Mouse (Mus musculus) adrenal gland, postnatal 10 days (tissue): ENCODE data around the gene Bglap2. TPM values are rescaled to one million over a fixed set of nuclear protein-coding genes. Genes with fewer than 3 reads are reported as not detected.
A peak's percentile ranks its signal among the peaks of the same experiment; 100 is the strongest.

Source experiments
- DNase-seq: peaks from one replicate; pipeline ENCODE4 v3.0.0; 2021; ENCODE audit warnings: mixed read lengths
- total RNA-seq, 2 experiments: library from RNA; stranded (reverse); gene quantifications; 2 replicates each; pipeline ENCODE4 v1.2.3; 2021

The Bglap2 gene
- total RNA-seq, 2 experiments from 2014 or later, result 24.0 TPM; not detected in 1

- DNase-seq, result no peak
These were observed 39.5 kb downstream of the Bglap2 start for GRCm38 (mm10) chr3:88339006-88339405.

DNA sequence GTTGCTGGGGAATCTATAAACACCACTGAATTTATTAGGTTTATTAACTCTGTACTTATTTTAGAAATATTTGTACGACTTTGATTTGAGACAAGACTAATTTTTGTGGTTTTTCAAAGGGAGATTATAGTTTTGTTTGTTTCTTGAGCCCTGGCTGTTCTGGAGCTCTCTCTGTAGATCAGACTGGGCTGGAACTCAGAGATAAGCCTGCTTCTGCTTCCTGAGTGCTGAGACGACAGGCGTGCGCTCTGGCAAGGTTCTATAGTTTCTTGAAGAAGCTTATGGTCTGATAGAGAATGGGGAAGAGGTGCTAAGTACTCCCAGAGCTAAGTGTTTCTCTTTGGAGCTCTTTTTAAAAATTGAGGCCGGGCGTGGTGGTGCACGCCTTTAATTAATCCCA lies 40.2 kb downstream of the Bglap2 start:
- DNase-seq, result no peak

- DNase-seq, result no peak
These were observed 41.0 kb downstream of the Bglap2 start for GRCm38 (mm10) chr3:88337367-88338020.

- peak; percentile 96 for DNase-seq
These were observed 42.2 kb downstream of the Bglap2 start, which contains the start of the genes Tmem79 and Smg5 for GRCm38 (mm10) chr3:88336058-88337013. Tmem79 (minus strand) TSS chr3:88336148. Smg5 (plus strand) TSS chr3:88336260.

GRCm38 (mm10) chr3:88335436-88336053 lies 43.0 kb downstream of the Bglap2 start:
- DNase-seq, result peak; percentile 60

- DNase-seq, result no peak
These were observed 43.5 kb downstream of the Bglap2 start for GRCm38 (mm10) chr3:88334902-88335435.

- no peak for DNase-seq
These were observed 44.4 kb downstream of the Bglap2 start for GRCm38 (mm10) chr3:88334029-88334658.

- peak; percentile 79 for DNase-seq
These were observed 47.2 kb downstream of the Bglap2 start for GRCm38 (mm10) chr3:88331282-88331681.

DNA sequence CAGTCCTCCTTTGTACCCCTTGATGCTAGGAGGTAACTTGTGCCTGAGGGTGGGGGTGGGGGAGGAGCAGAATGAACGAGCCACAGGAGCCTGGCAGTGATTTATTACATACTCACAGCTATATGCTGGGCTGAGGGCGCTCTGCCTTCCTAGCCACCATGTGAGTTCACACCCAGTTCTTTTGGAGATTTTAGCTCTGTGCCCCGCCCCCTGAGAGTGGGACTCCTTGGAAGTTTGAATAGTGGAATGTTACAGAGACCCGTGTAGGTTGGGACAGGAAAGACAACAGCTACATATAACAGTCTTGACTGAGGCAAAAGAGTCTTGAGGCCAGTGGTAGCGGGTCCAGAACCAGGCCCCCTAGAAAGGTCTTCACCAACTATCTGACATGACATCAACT lies 49.5 kb downstream of the Bglap2 start:
- DNase-seq, result no peak

Other genes with a start within 250 kb of the Bglap2 start
- gene Mef2d, start 236.3 kb downstream of the Bglap2 start, total RNA-seq, result 10 to 100 TPM; 85.7 to 86.6 TPM
- gene Rhbg, start 124.0 kb downstream of the Bglap2 start, total RNA-seq, result 1 to 10 TPM; 1.9 to 2.1 TPM
- gene Gm38392, start 91.5 kb downstream of the Bglap2 start, total RNA-seq, result 1 to 10 TPM; 1.1 to 1.3 TPM
- 1 to 10 TPM; 7.9 to 8.3 TPM for gene Tsacc, start 81.7 kb downstream of the Bglap2 start, total RNA-seq
- 100 to 1,000 TPM; 249 to 260 TPM for gene Cct3, start 81.6 kb downstream of the Bglap2 start, total RNA-seq
- gene Glmp, start 53.7 kb downstream of the Bglap2 start, total RNA-seq, result 100 to 1,000 TPM; 144 to 149 TPM
- gene Tmem79, start 42.6 kb downstream of the Bglap2 start, total RNA-seq, result 10 to 100 TPM; 15.1 to 17.7 TPM
- 10 to 100 TPM; 42.8 to 55.9 TPM for gene Smg5, start 42.4 kb downstream of the Bglap2 start, total RNA-seq
- gene Paqr6, start 14.1 kb downstream of the Bglap2 start, total RNA-seq, result 1 to 10 TPM; 2.7 to 4.2 TPM
- 10 to 100 TPM in 1 of 2 experiments, under 1 TPM in 1; 0.67 to 16.9 TPM for gene Bglap3, start 6.0 kb downstream of the Bglap2 start, total RNA-seq
- gene Bglap, start 5.8 kb upstream of the Bglap2 start, total RNA-seq, result 100 to 1,000 TPM in 1 of 2 experiments, 1 to 10 TPM in 1; 1.6 to 106 TPM
- gene Pmf1, start 31.6 kb upstream of the Bglap2 start, total RNA-seq, result 10 to 100 TPM; 60.2 to 62.6 TPM
- 10 to 100 TPM; 37.8 to 47.6 TPM for gene Slc25a44, start 46.4 kb upstream of the Bglap2 start, total RNA-seq
- 10 to 100 TPM; 13.4 to 15.5 TPM for gene Sema4a, start 82.5 kb upstream of the Bglap2 start, total RNA-seq
- 100 to 1,000 TPM; 102 to 104 TPM for gene Lmna, start 131.3 kb upstream of the Bglap2 start, total RNA-seq
- gene Mex3a, start 153.7 kb upstream of the Bglap2 start, total RNA-seq, result 1 to 10 TPM; 5.5 to 5.6 TPM
- not detected for gene Rab25, start 169.6 kb upstream of the Bglap2 start, total RNA-seq
- 100 to 1,000 TPM; 131 to 132 TPM for gene Lamtor2, start 174.4 kb upstream of the Bglap2 start, total RNA-seq
- 10 to 100 TPM; 63.9 to 73.1 TPM for gene Ubqln4, start 175.1 kb upstream of the Bglap2 start, total RNA-seq
- 100 to 1,000 TPM; 221 to 247 TPM for gene Ssr2, start 197.2 kb upstream of the Bglap2 start, total RNA-seq
- gene Arhgef2, start 227.3 kb upstream of the Bglap2 start, total RNA-seq, result 10 to 100 TPM; 51.4 to 71.5 TPM